Mouse (Mus musculus): ENCODE data around the gene Atp13a2.

DNA sequence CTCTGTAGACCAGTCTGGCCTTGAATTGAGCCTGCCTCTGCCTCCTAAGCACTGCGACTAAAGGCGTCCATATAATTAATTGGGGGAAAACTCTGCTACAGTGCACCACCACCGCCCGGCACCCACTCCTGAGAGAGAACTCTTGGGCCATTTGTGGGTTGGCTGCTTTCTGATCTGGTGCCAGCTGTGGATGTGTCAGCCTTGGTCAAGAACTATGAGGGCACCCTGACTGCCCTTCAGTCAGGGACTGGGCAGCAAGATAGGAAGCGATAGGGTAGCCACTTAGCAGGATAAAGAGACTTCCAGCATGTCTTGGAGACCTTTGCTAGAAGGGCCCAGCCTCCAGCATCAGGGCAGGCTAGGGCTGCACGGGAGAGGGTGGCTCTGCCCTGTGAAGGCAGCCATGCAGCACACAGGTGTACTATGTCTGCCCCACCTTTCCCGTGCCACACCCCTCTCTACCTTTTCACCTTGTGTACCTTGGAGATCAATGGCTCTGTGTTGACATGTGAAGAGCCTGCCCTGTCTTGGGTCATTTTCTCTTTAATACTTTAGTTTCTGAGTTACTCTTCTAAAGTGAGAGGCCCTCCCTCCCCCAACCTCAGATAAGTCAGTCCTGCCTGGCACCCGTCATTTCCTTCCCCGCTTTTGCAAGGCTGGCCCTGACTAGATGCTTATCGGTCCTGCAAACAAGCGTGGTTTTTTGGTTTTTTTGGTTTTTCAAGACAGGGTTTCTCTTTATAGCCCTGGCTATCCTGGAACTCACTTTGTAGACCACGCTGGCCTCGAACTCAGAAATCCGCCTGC lies 8.6 kb upstream of the Atp13a2 start:
- no peak for TF ChIP-seq CTCF (IDR thresholded peaks at IDR 0.05; ENCODE audit: control insufficient read depth, insufficient read depth, low read length)
- no peak for TF ChIP-seq POLR2A (IDR thresholded peaks at IDR 0.05; ENCODE audit: borderline replicate concordance, control insufficient read depth, low read depth, low read length)

Measured in bone marrow, adult 2 months (tissue).